Mouse (Mus musculus) R1 (cell line): Measurements from ENCODE around the gene Itpr2.
A peak's percentile ranks its signal among the peaks of the same experiment; 100 is the strongest.

Source experiments
- DNase-seq: peaks from one replicate; pipeline ENCODE4 v3.0.0-alpha.2; 2018; ENCODE audit warnings: low read depth, low spot score

Itpr2 gene

DNA sequence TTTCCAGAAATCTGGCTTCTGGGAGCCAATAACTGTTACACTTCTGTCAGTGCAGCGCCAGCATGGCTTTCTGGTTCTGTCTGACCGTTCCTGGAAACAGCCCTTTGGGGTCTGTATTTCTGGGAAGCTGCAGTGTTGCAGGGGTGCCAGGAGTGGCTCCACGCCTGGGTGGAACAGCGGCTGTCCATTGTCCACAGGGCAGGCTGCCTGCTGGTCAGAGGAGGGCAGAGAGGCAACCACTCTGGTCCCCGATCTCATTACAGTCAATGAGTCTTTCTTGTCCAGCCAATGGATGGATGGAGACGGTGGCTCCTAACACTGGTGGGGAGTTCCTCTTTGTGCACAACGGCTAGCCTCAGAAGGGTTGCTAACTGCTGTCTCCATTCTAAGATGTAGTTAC is 150.2 kb downstream of the Itpr2 start:
- DNase-seq = no peak

- no peak for DNase-seq
Observed at GRCm38 (mm10) chr6:146347568-146347967, 154.5 kb downstream of the Itpr2 start.

DNA sequence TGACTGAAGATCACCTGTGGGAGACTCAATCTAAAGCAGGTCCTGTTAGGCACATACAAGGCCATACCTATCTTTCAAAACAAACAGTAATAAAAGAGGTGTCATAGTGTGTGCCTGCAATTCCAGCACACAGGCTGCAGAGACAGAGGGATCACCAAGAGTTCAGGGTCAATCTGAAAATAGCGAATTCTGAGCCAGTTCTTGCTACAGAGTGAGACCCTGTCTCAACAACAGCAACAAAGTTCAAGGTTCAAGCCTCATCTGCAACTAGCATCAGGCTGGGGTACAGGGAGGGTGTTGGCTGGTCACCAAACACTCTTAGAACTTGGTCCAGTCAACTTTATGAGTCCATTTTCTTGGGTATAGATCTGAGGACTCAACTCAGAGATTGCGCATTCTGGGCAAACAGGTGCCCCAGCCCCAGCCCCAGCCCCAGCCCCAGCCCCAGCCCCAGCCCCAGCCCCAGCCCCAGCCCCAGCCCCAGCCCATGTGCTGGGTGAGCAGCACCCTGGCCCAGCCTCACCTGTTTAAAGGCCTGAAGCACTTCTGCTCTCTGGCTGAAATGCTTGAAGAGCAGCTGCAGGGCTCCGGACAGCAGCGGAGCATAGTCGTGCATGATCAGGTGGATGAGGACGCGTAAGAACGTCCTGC is 155.4 kb downstream of the Itpr2 start:
- no peak for DNase-seq

GRCm38 (mm10) chr6:146344732-146345131 is 157.3 kb downstream of the Itpr2 start:
- DNase-seq = peak; percentile 67

DNA sequence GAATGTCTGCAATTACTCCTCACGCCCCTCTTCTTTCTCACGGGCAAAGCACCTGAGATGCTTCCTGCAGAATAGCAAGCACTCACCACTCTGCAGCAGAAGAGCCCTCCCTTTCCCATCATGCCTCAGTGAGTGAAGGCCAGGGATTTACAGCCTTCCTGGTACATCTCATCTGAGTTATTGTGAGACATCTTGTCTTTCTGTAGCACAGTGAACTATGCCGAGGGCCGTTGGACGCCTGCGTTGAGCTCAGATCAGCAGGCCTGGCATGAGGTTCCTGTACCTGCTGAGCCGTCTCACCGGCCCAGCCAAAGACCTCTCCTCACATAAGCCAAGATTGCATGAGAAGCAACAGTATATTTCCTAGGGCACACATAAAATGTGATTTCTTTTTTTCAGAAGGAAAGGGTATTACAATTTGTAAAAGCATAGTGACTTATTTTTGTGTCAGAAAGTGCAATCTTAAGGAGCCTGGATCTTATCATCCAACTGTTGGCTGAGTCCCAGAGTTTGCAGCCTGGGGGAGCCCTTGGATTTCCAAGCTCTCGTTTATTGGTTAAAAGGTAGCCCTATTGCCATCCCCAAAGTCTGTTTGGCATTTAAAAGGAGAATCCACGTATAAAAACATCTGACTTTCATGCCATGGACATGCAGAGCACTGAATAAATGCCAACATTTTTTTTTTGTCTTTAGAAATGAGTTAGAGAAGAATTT is 158.2 kb downstream of the Itpr2 start:
- DNase-seq = peak; percentile 8

- peak; percentile 85 for DNase-seq
Observed at GRCm38 (mm10) chr6:146342995-146343394, 159.0 kb downstream of the Itpr2 start.

GRCm38 (mm10) chr6:146341934-146342333 is 160.1 kb downstream of the Itpr2 start:
- peak; percentile 27 for DNase-seq

GRCm38 (mm10) chr6:146341413-146341812 is 160.6 kb downstream of the Itpr2 start:
- DNase-seq = no peak

DNA sequence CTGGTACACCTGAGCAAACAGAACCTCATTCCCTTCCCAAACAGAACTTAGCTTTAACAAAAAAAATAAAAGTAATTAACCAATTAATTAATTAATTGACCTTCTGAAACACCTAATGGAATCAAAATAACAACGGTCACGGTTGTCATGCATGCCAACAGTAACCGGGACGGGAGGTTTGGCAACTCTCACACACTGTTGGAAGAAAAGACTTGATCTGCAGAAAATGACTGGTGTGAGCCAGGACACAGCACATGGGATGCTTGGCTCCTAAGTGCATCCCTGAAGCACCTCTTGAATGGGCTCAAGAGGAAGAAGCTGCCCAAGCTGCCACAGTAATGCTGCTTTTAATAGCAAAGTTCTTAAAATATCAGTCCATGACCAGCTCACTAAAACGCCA is 161.1 kb downstream of the Itpr2 start:
- DNase-seq = no peak

GRCm38 (mm10) chr6:146339779-146340178 is 162.2 kb downstream of the Itpr2 start:
- DNase-seq = peak; percentile 74

GRCm38 (mm10) chr6:146337237-146337636 is 164.8 kb downstream of the Itpr2 start:
- DNase-seq = no peak

GRCm38 (mm10) chr6:146335191-146335590 is 166.8 kb downstream of the Itpr2 start:
- no peak for DNase-seq

GRCm38 (mm10) chr6:146333506-146333905 is 168.5 kb downstream of the Itpr2 start:
- no peak for DNase-seq

GRCm38 (mm10) chr6:146331017-146331669 is 170.9 kb downstream of the Itpr2 start:
- DNase-seq = no peak

- no peak for DNase-seq
Observed at GRCm38 (mm10) chr6:146329079-146329478, 172.9 kb downstream of the Itpr2 start.

DNA sequence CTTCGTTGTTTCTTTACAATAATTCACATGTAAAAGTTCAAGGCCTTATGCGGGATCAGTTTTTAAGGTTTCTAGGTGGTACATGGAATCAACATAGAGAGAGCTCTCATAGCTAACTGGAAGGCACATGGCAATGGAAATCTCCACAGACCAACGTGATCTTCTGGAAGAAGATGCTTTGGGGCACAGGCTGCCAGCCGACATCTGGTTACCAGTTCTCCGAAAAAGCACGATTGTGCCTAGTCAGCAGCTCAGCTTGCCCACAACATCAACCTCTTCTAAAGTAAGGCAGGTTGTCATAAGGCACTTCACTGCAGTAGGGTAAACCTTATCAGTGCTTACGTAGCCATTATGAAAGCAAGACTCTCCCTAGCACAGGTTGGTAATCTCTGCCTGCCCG is 175.4 kb downstream of the Itpr2 start:
- no peak for DNase-seq

DNA sequence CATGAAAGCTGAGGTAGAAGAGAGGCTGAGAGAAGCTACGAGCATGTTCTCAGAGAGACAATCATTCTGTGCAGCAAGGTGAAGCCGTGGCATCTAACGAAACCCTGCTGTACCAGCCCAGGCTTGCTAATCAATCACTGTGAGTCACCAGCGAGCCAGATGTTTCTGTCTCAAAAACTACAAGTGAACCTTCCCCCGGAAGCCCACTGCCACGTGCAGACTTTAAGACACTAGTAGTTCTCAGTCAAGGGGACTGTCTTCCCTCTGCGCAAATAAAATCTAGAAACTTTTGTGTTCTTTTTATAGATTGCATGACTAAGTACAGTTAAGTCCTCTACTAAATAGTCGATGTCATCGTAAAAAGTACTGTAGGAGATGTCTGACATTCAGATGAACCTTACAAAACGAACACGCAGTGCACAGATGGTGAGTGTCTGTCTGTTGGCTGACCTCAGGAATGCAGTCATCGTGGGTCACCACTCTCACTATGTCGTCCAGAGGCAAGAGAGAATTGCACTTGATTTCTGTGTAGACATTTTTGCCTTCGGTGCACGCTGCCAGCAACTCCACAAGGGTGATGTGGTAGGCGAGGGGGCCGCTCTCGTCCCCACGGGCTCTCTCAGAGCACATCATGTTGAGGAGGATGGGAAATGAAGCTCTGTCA is 177.3 kb downstream of the Itpr2 start:
- DNase-seq = no peak

DNA sequence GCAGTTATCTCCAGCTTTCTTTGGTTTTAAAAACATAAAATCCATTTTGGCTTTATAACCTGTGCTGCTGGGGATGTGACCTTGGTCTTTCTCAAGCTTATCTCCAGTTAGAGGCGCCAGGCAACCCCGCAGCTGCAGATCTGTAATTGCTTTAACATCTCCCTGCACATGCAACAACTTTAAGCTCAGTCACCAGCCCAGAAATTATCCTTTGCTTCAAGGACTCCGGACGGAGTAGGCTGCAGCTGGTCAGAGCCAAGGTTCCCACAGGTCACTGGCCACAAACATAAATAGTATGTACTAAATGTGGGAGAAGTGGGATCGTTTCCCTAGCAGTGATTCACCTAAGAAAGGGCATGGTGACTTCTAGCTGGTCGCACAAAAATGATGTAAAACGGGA is 179.5 kb downstream of the Itpr2 start:
- DNase-seq = no peak

- DNase-seq = no peak
Observed at GRCm38 (mm10) chr6:146321951-146322350, 180.1 kb downstream of the Itpr2 start.

DNA sequence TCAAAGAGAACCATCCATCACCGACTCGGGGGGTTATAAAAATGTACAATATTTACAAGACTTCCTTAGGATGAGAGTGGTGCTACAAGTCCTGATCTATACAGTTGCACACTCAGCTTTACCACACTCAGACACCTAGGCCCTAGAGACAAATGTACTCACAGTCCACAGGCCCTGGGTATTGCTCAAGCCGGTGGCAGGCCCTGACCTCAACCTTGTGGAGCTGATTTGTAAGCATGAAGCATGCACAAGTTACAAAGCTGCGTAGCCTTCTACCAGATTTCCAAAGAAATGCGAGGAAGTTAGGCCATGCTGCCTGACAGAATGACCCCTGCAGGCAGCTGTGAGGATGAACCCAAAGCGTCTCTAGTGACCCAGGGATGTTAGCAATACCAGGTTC is 185.6 kb downstream of the Itpr2 start:
- DNase-seq = no peak

- no peak for DNase-seq
Observed at GRCm38 (mm10) chr6:146315153-146315552, 186.9 kb downstream of the Itpr2 start.

DNA sequence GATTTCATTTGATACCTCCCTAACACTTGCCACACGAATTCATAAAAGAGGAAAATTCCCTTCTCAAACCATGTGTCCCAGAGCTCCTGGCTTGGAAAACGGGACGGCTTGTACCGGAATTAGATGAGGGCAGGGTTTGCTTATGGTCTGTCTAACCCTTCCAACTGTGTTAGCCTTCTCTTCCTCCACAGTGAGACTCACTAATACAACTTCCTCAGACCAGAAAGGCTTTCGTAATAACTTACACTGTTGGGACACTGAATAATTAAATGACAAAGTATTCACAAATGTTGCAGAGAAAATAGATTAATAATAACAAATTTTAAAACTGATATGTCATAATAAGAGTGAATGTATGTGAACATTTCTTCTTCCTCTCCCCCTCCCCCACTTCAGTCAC is 187.7 kb downstream of the Itpr2 start:
- DNase-seq = no peak
